Mouse (Mus musculus): ENCODE measurements around the gene Avil. TPM values are rescaled to one million over a fixed set of nuclear protein-coding genes. Genes with fewer than 3 reads are reported as not detected.

The Avil gene
- polyA plus RNA-seq, 1 experiment from 2014 or later, result 2.2 TPM

DNA sequence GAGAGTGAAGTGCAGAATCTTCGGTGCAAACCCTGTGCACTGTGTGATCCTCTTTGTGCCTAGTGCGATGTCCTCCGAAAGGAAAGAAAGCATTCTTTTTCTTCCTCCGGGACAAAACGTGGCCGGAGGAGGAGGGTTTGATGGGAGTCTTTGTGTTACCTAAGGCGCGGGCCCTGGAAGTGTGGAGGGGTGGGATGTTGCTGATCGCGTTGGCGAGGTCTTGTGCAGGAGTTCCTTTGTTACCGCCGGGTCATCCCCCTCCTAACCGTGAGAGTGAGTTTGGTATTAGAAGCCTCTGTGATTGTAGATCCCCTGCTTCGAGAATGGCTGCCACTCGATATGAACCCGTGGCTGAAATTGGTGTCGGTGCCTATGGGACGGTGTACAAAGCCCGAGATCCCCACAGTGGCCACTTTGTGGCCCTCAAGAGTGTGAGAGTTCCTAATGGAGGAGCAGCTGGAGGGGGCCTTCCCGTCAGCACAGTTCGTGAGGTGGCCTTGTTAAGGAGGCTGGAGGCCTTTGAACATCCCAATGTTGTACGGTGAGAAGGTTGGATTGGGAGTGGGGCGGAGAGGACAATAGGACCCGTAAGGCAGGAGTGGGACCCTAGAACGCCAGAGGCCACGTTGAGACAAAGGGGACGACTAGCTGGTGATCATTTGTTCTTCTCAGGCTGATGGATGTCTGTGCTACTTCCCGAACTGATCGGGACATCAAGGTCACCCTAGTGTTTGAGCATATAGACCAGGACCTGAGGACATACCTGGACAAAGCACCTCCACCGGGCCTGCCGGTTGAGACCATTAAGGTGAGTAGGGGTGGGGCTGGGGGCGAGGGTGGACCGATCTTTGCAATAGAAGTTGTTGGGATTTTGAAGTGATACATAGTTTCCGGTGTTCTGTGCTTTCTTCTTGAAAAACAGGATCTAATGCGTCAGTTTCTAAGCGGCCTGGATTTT lies 63.7 kb downstream of the Avil start:
- peaks cover 57% of the 10 kb centered on the region for H3K4me1 ChIP-seq (replicated peaks)
- no peaks in the 10 kb centered on the region for H3K9me3 ChIP-seq
- whole genome bisulfite sequencing, result 13% methylated on average over 37 of the region's 37 CpGs
- H3K9ac ChIP-seq (replicated peaks), result peak overlapping the region; percentile 96
- H3K36me3 ChIP-seq, result peaks cover 40% of the 10 kb centered on the region
- peak overlapping the region; percentile 93 for H3K4me2 ChIP-seq (replicated peaks)
- no peaks in the 10 kb centered on the region for H3K27me3 ChIP-seq
- H3K4me3 ChIP-seq (replicated peaks), result peak overlapping the region; percentile 77
- peak overlapping the region; percentile 90 for H3K27ac ChIP-seq
- ATAC-seq, result peak; percentile 0; the same call in 1 of the 2 replicates

- H3K9ac ChIP-seq (replicated peaks), result no peak overlapping the region
- H3K36me3 ChIP-seq, result peaks cover 40% of the 10 kb centered on the region
- no peak for ATAC-seq
- H3K4me2 ChIP-seq (replicated peaks), result no peak overlapping the region
- H3K4me3 ChIP-seq (replicated peaks), result peak overlapping the region; percentile 17; the same call in 1 of the 2 replicates
- WGBS, result 91% methylated on average over 9 of the region's 9 CpGs
- H3K27me3 ChIP-seq, result no peaks in the 10 kb centered on the region
- no peaks in the 10 kb centered on the region for H3K9me3 ChIP-seq
- H3K4me1 ChIP-seq (replicated peaks), result peaks cover 60% of the 10 kb centered on the region
- 0 out of 2 replicates have a peak overlapping the region, but pooled peaks have one; percentile 21 for H3K27ac ChIP-seq
Observed at GRCm38 (mm10) chr10:127065981-127066380, 65.5 kb downstream of the Avil start.

DNA sequence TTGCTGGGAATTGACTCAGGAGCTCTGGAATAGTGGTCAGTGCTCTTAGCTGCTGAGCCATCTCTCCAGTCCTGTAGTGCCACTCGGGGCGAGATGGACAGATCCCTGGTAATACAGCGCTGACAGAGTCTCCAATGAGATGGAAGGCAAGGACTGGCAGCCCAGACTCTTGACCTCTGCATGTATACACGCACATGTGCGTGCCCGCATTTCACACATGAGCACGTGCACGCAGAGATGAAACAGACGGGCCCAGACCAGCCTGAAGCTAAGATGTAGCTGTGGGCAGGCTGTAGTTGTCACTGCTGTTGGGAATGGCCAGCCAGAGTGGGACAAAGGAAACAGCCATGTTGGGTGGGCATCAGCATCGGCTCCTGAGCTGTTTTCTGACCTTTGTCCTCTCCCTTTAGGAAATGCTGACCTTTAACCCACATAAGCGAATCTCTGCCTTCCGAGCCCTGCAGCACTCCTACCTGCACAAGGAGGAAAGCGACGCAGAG lies 66.1 kb downstream of the Avil start:
- no peaks in the 10 kb centered on the region for H3K9me3 ChIP-seq
- H3K27me3 ChIP-seq, result no peaks in the 10 kb centered on the region
- H3K4me3 ChIP-seq (replicated peaks), result 0 out of 2 replicates have a peak overlapping the region, but pooled peaks have one; percentile 8
- H3K27ac ChIP-seq, result peak overlapping the region; percentile 2; the same call in 1 of the 2 replicates
- H3K4me1 ChIP-seq (replicated peaks), result peaks cover 59% of the 10 kb centered on the region
- ATAC-seq, result no peak
- 88% methylated on average over 14 of the region's 14 CpGs for WGBS
- no peak overlapping the region for H3K9ac ChIP-seq (replicated peaks)
- peaks cover 40% of the 10 kb centered on the region for H3K36me3 ChIP-seq
- H3K4me2 ChIP-seq (replicated peaks), result no peak overlapping the region

- no peak for ATAC-seq
- peak overlapping the region; percentile 70 for H3K4me2 ChIP-seq (replicated peaks)
- H3K9me3 ChIP-seq, result no peaks in the 10 kb centered on the region
- H3K9ac ChIP-seq (replicated peaks), result peak overlapping the region; percentile 63
- H3K36me3 ChIP-seq, result peaks cover 40% of the 10 kb centered on the region
- H3K4me1 ChIP-seq (replicated peaks), result peaks cover 49% of the 10 kb centered on the region
- H3K27me3 ChIP-seq, result no peaks in the 10 kb centered on the region
- H3K27ac ChIP-seq, result peak overlapping the region; percentile 92; the same call in 1 of the 2 replicates
- WGBS, result 80% methylated on average over 9 of the region's 9 CpGs
- peak overlapping the region; percentile 66 for H3K4me3 ChIP-seq (replicated peaks)
Observed at GRCm38 (mm10) chr10:127068360-127069038, 68.0 kb downstream of the Avil start.

DNA sequence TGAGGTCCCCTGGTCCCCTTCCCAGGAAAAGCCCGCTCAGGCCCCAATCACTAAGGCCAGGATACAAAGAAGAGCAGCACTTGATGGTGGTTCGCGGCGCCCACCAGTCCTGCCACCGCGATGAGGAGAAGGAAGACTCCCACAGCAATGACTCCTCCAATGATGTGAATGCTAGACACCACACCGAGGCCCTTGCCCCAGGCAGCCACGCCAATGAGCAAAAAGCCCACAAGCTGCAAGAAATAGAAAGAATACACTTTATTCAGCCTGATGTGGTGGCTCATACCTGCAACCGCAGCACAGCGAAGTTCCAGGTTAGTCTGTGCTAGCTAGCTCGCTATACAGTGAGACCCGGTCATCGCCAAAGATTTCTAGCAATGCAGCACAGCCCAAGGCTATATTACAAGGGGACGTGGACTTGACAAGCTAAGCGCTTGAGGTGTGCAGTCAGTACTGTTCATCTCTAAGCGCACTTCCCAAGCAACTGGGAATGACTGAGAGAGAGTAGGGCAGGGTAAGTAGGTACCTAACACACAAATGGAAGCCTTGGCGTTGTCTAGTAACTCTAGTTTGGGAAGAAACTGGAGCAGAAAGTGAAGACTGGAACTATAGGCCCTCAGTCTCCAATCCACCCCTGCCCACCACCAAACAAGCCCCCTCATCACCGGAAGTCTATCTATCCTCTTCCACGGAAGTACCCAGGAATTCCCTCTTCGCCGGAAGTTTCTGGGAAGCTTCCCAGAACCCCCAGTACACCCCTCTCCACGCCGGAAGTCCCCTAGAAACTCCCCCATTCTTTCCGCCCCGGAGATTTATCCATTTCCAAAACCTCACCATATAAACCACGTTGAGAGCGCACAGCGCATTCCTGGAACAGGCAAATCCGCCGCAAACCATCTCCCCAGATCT lies 69.0 kb downstream of the Avil start:
- H3K9ac ChIP-seq (replicated peaks), result peak overlapping the region; percentile 63
- peak overlapping the region; percentile 66 for H3K4me3 ChIP-seq (replicated peaks)
- H3K4me1 ChIP-seq (replicated peaks), result peaks cover 48% of the 10 kb centered on the region
- peak overlapping the region; percentile 70 for H3K4me2 ChIP-seq (replicated peaks)
- H3K27me3 ChIP-seq, result no peaks in the 10 kb centered on the region
- H3K27ac ChIP-seq, result peak overlapping the region; percentile 92
- peak; percentile 85 for ATAC-seq
- WGBS, result 8% methylated on average over 30 of the region's 30 CpGs
- H3K36me3 ChIP-seq, result peaks cover 40% of the 10 kb centered on the region
- H3K9me3 ChIP-seq, result no peaks in the 10 kb centered on the region

MicroRNA genes within 50 kb of the gene (microRNA counts, 519-probe panel; counts per million panel counts)
- microRNA mmu-miR-26a (2,181 counts per million, percentile 61 among the panel's probes with 10 or more counts), microRNA mmu-miR-546 (110 counts per million, percentile 56 among the panel's probes with 10 or more counts)

Small RNA genes lying within 50 kb of the gene (microRNA-seq; reads per million reads assigned to microRNA genes)
- gene Mir26a-2, result 29.5 reads per million, percentile 40 among the genes with 10 or more reads in this experiment
- 0.82 reads per million for gene Mir546

Other genes with a start within 250 kb of the Avil start
- gene Atp23, start 99.4 kb upstream of the Avil start, polyA plus RNA-seq (2015; fragmentation: Nextera tagmentation; extraction: Ambion mirVana), result 9.1 and 9.2 TPM in 2 replicates
- 18.7 and 23.6 TPM in 2 replicates for gene Ctdsp2, start 22.0 kb upstream of the Avil start, polyA plus RNA-seq (2015; fragmentation: Nextera tagmentation; extraction: Ambion mirVana)
- gene Tsfm, start 30.1 kb downstream of the Avil start, polyA plus RNA-seq (2015; fragmentation: Nextera tagmentation; extraction: Ambion mirVana), result 63.5 and 63.9 TPM in 2 replicates
- 21.1 and 22.0 TPM in 2 replicates for gene Mettl1, start 40.7 kb downstream of the Avil start, polyA plus RNA-seq (2015; fragmentation: Nextera tagmentation; extraction: Ambion mirVana)
- 0.11 and 0.18 TPM in 2 replicates for gene Eef1akmt3, start 40.8 kb downstream of the Avil start, polyA plus RNA-seq (2015; fragmentation: Nextera tagmentation; extraction: Ambion mirVana)
- 0.08 and 0.14 TPM in 2 replicates for gene Cyp27b1, start 47.5 kb downstream of the Avil start, polyA plus RNA-seq (2015; fragmentation: Nextera tagmentation; extraction: Ambion mirVana)
- gene March9, start 59.5 kb downstream of the Avil start, polyA plus RNA-seq (2015; fragmentation: Nextera tagmentation; extraction: Ambion mirVana), result 5.6 and 6.4 TPM in 2 replicates
- 1,636 and 1,639 TPM in 2 replicates for gene Cdk4, start 62.8 kb downstream of the Avil start, polyA plus RNA-seq (2015; fragmentation: Nextera tagmentation; extraction: Ambion mirVana)
- gene Tspan31, start 69.6 kb downstream of the Avil start, polyA plus RNA-seq (2015; fragmentation: Nextera tagmentation; extraction: Ambion mirVana), result 136 and 138 TPM in 2 replicates
- gene Agap2, start 74.6 kb downstream of the Avil start, polyA plus RNA-seq (2015; fragmentation: Nextera tagmentation; extraction: Ambion mirVana), result 2.8 and 3.3 TPM in 2 replicates
- gene Os9, start 120.4 kb downstream of the Avil start, polyA plus RNA-seq (2015; fragmentation: Nextera tagmentation; extraction: Ambion mirVana), result 134 and 138 TPM in 2 replicates
- 28.8 and 30.2 TPM in 2 replicates for gene B4galnt1, start 164.5 kb downstream of the Avil start, polyA plus RNA-seq (2015; fragmentation: Nextera tagmentation; extraction: Ambion mirVana)
- 0.86 and 1.0 TPM in 2 replicates for gene Slc26a10, start 179.9 kb downstream of the Avil start, polyA plus RNA-seq (2015; fragmentation: Nextera tagmentation; extraction: Ambion mirVana)
- 20.2 and 24.5 TPM in 2 replicates for gene Arhgef25, start 189.4 kb downstream of the Avil start, polyA plus RNA-seq (2015; fragmentation: Nextera tagmentation; extraction: Ambion mirVana)
- gene Dtx3, start 195.0 kb downstream of the Avil start, polyA plus RNA-seq (2015; fragmentation: Nextera tagmentation; extraction: Ambion mirVana), result 195 and 234 TPM in 2 replicates
- gene Pip4k2c, start 210.9 kb downstream of the Avil start, polyA plus RNA-seq (2015; fragmentation: Nextera tagmentation; extraction: Ambion mirVana), result 16.9 and 17.3 TPM in 2 replicates

Measured in midbrain, embryonic 13.5 days (tissue).